Mouse (Mus musculus) adipose tissue, adult 10 weeks (tissue): Measurements from ENCODE around the gene Gm20837. TPM values are rescaled to one million over a fixed set of nuclear protein-coding genes. Genes with fewer than 3 reads are reported as not detected.

Experiments used
- polyA plus RNA-seq: library from polyadenylated mRNA; stranded (reverse); fragments of 350-450 nt; fragmentation: Illumina TruSeq; extraction: RNeasy Lipid Tissue Mini Kit (QIAGEN cat#74804); gene quantifications from one replicate; pipeline ENCODE4 v1.2.3, GENCODE M21; 2014; ENCODE audit warnings: low read depth, low replicate concordance

The Gm20837 gene
- not detected for polyA plus RNA-seq

GRCm38 (mm10) chrY:90400948-90401347, at the start of gene Gm20837:
Gene Gm20837 (plus strand): TSS chrY:90401248.

